Comparison of ENCODE assay signal across 10 mouse cellular contexts in the genomic region with DNA sequence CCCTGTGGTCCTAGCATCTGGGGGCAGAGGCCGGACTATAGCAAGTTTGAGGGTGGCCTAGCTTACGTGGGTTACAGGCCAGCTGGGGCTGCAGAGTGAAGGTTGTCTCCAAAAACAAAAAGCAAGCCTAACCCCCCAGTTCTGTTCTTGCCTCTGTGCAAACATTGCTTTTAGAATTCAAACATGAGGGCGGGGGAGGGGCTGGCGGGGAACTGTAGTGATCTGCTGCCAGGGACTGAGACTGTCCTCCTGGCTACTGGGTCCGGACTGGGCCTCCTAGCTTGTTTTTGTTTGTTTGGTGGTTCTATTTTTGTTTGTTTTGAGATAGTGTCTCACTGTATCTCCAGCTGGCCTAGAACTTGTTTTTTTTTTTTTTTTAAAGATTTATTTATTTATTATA. TPM values are rescaled to one million over a fixed set of nuclear protein-coding genes. Genes with fewer than 3 reads are reported as not detected.
DNase-seq lines count a peak whose midpoint lies in the region; ATAC-seq and TF ChIP-seq lines count a peak whose summit lies in the region.
"Had no signal": no experiment of that assay in that cellular context is flagged by ENCODE, and none has a peak within 500 bp of the region (broad histone marks: within the 10 kb centered on the region; RNA-seq: fewer than 3 reads in every experiment).

No protein-coding gene starts in this region.

- peaks cover 20% of the 10 kb centered on the region for H3K4me1 ChIP-seq in forebrain, embryonic 13.5 days
- peaks cover 8% of the 10 kb centered on the region; the same call in 1 of the 2 replicates for H3K4me1 ChIP-seq in forebrain, embryonic 11.5 days (replicated peaks; ENCODE audit: control insufficient read depth, insufficient read depth, low read length)
- H3K4me1 ChIP-seq in intestine, postnatal 0 days (replicated peaks; ENCODE audit: control insufficient read depth, insufficient read depth, low read length): no peaks in the 10 kb centered on the region
- H3K4me1 ChIP-seq in intestine, embryonic 15.5 days (replicated peaks): peaks cover 11% of the 10 kb centered on the region

- no peak overlapping the region for H3K9ac ChIP-seq in forebrain, embryonic 13.5 days
- H3K9ac ChIP-seq in forebrain, embryonic 11.5 days (ENCODE audit: low read length): no peak overlapping the region
- no peak overlapping the region for H3K9ac ChIP-seq in intestine, postnatal 0 days (ENCODE audit: low read depth, low read length)
- no peak overlapping the region for H3K9ac ChIP-seq in intestine, embryonic 15.5 days

- no peaks in the 10 kb centered on the region for H3K9me3 ChIP-seq in forebrain, embryonic 13.5 days (replicated peaks)
- H3K9me3 ChIP-seq in forebrain, embryonic 11.5 days (ENCODE audit: control insufficient read depth, low read length): no peaks in the 10 kb centered on the region
- no peaks in the 10 kb centered on the region for H3K9me3 ChIP-seq in intestine, postnatal 0 days (ENCODE audit: control insufficient read depth)
- no peaks in the 10 kb centered on the region for H3K9me3 ChIP-seq in intestine, embryonic 15.5 days

- DNase-seq in forebrain, embryonic 11.5 days (ENCODE audit: low spot score): no peak
- DNase-seq in right cerebral cortex, postnatal 4 days: peak; percentile 38
- no peak for DNase-seq in right cerebral cortex, postnatal 14 days
- no peak for DNase-seq in kidney, adult 8-10 months

- no peak overlapping the region for H3K4me2 ChIP-seq in forebrain, embryonic 13.5 days
- no peak overlapping the region for H3K4me2 ChIP-seq in forebrain, embryonic 11.5 days (ENCODE audit: low read depth, low read length, severe bottlenecking)
- no peak overlapping the region for H3K4me2 ChIP-seq in intestine, postnatal 0 days (replicated peaks; ENCODE audit: low read depth)
- H3K4me2 ChIP-seq in intestine, embryonic 15.5 days (replicated peaks): no peak overlapping the region

- ATAC-seq in forebrain, embryonic 13.5 days: no peak
- no peak for ATAC-seq in forebrain, embryonic 11.5 days (replicated peaks; ENCODE audit: low FRiP score)
- ATAC-seq in intestine, postnatal 0 days: no peak
- no peak for ATAC-seq in intestine, embryonic 15.5 days
- no peak for ATAC-seq in inflammation-experienced regulatory T-cells, adult 6 months

- 86% methylated on average over 5 of the region's 5 CpGs for WGBS in forebrain, embryonic 13.5 days
- 89% methylated on average over 5 of the region's 5 CpGs for WGBS in forebrain, embryonic 11.5 days
- WGBS in intestine, postnatal 0 days: 75% methylated on average over 5 of the region's 5 CpGs
- WGBS in intestine, embryonic 15.5 days: 74% methylated on average over 5 of the region's 5 CpGs

- H3K36me3 ChIP-seq in forebrain, embryonic 13.5 days (ENCODE audit: poor library complexity, severe bottlenecking): peaks cover 99% of the 10 kb centered on the region
- peaks cover 66% of the 10 kb centered on the region for H3K36me3 ChIP-seq in forebrain, embryonic 11.5 days (ENCODE audit: control insufficient read depth, insufficient read depth, low read length)
- H3K36me3 ChIP-seq in intestine, postnatal 0 days (ENCODE audit: control insufficient read depth, insufficient read depth): peaks cover 87% of the 10 kb centered on the region
- H3K36me3 ChIP-seq in intestine, embryonic 15.5 days: peaks cover 75% of the 10 kb centered on the region

- no peak overlapping the region for H3K4me3 ChIP-seq in forebrain, embryonic 13.5 days
- H3K4me3 ChIP-seq in forebrain, embryonic 11.5 days (ENCODE audit: low read depth, low read length): no peak overlapping the region
- no peak overlapping the region for H3K4me3 ChIP-seq in intestine, postnatal 0 days (ENCODE audit: low read depth, low read length)
- H3K4me3 ChIP-seq in intestine, embryonic 15.5 days (replicated peaks): no peak overlapping the region

- H3K27ac ChIP-seq in forebrain, embryonic 13.5 days: peak overlapping the region; percentile 64; the same call in 1 of the 2 replicates
- H3K27ac ChIP-seq in forebrain, embryonic 11.5 days (ENCODE audit: low read depth, low read length): no peak overlapping the region
- 0 out of 2 replicates have a peak overlapping the region, but pooled peaks have one; percentile 21 for H3K27ac ChIP-seq in intestine, postnatal 0 days (ENCODE audit: low read depth, low read length)
- no peak overlapping the region for H3K27ac ChIP-seq in intestine, embryonic 15.5 days

- TF ChIP-seq CTCF in intestine, postnatal 0 days (IDR thresholded peaks at IDR 0.05; ENCODE audit: low read depth): no peak

- no peaks in the 10 kb centered on the region for H3K27me3 ChIP-seq in forebrain, embryonic 13.5 days
- H3K27me3 ChIP-seq in forebrain, embryonic 11.5 days (ENCODE audit: control insufficient read depth, insufficient read depth, low read length): no peaks in the 10 kb centered on the region
- no peaks in the 10 kb centered on the region for H3K27me3 ChIP-seq in intestine, postnatal 0 days (replicated peaks; ENCODE audit: control insufficient read depth, insufficient read depth, low read length)
- H3K27me3 ChIP-seq in intestine, embryonic 15.5 days (replicated peaks): no peaks in the 10 kb centered on the region

RNA-seq across cellular contexts. Expression of gene Rcc2, which starts 14.2 kb away (rescaled TPM):
- polyA plus RNA-seq in forebrain, embryonic 13.5 days (2015; fragmentation: Nextera tagmentation; extraction: Ambion mirVana): 34.0 and 35.5 TPM in 2 replicates
- polyA plus RNA-seq in forebrain, embryonic 11.5 days (2014; fragmentation: Nextera tagmentation; extraction: Ambion mirVana): 91.6 and 100 TPM in 2 replicates
- 14.6 and 15.6 TPM in 2 replicates for polyA plus RNA-seq in intestine, postnatal 0 days (2015; fragmentation: Nextera tagmentation; extraction: Ambion mirVana)
- 37.8 and 43.8 TPM in 2 replicates for polyA plus RNA-seq in intestine, embryonic 15.5 days (2015; fragmentation: Nextera tagmentation; extraction: Ambion mirVana)
- 10 to 100 TPM; 13.8 to 21.6 (median 21.0) TPM for polyA plus RNA-seq in inflammation-experienced regulatory T-cells, adult 6 months (2017; shearing (Covaris generic))

RNA-seq across cellular contexts. Expression of gene Padi6, which starts 27.9 kb away (rescaled TPM):
- not detected in 2 replicates for polyA plus RNA-seq in forebrain, embryonic 13.5 days (2015; fragmentation: Nextera tagmentation; extraction: Ambion mirVana)
- 0.08 TPM in 1 of 2 replicates, not detected in the other for polyA plus RNA-seq in forebrain, embryonic 11.5 days (2014; fragmentation: Nextera tagmentation; extraction: Ambion mirVana)
- not detected in 2 replicates for polyA plus RNA-seq in intestine, postnatal 0 days (2015; fragmentation: Nextera tagmentation; extraction: Ambion mirVana)
- 0.11 and 0.15 TPM in 2 replicates for polyA plus RNA-seq in intestine, embryonic 15.5 days (2015; fragmentation: Nextera tagmentation; extraction: Ambion mirVana)
- not detected for polyA plus RNA-seq in inflammation-experienced regulatory T-cells, adult 6 months (2017; shearing (Covaris generic))
- polyA plus RNA-seq: embryonic facial prominence, embryonic 14.5 days; lung, adult 2 months had no signal

RNA-seq across cellular contexts. Expression of gene Arhgef10l, which starts 48.8 kb away (rescaled TPM):
- 20.2 and 22.0 TPM in 2 replicates for polyA plus RNA-seq in forebrain, embryonic 13.5 days (2015; fragmentation: Nextera tagmentation; extraction: Ambion mirVana)
- polyA plus RNA-seq in forebrain, embryonic 11.5 days (2014; fragmentation: Nextera tagmentation; extraction: Ambion mirVana): 23.3 and 23.6 TPM in 2 replicates
- polyA plus RNA-seq in intestine, postnatal 0 days (2015; fragmentation: Nextera tagmentation; extraction: Ambion mirVana): 3.9 and 5.4 TPM in 2 replicates
- 15.3 and 16.2 TPM in 2 replicates for polyA plus RNA-seq in intestine, embryonic 15.5 days (2015; fragmentation: Nextera tagmentation; extraction: Ambion mirVana)
- polyA plus RNA-seq in inflammation-experienced regulatory T-cells, adult 6 months (2017; shearing (Covaris generic)): under 1 TPM in 1 of 3 experiments, not detected in 2; 0.12 TPM

RNA-seq across cellular contexts. Expression of gene Padi4, which starts 59.5 kb away (rescaled TPM):
- polyA plus RNA-seq in forebrain, embryonic 13.5 days (2015; fragmentation: Nextera tagmentation; extraction: Ambion mirVana): 0.26 and 0.30 TPM in 2 replicates
- 1.8 and 2.0 TPM in 2 replicates for polyA plus RNA-seq in forebrain, embryonic 11.5 days (2014; fragmentation: Nextera tagmentation; extraction: Ambion mirVana)
- 5.4 and 5.5 TPM in 2 replicates for polyA plus RNA-seq in intestine, postnatal 0 days (2015; fragmentation: Nextera tagmentation; extraction: Ambion mirVana)
- polyA plus RNA-seq in intestine, embryonic 15.5 days (2015; fragmentation: Nextera tagmentation; extraction: Ambion mirVana): 2.3 and 2.7 TPM in 2 replicates
- 1 to 10 TPM in 1 of 3 experiments, under 1 TPM in 2; 0.82 to 3.4 (median 0.96) TPM for polyA plus RNA-seq in inflammation-experienced regulatory T-cells, adult 6 months (2017; shearing (Covaris generic))

Comparison
In these comparisons a context has a peak if more than half of its experiments do, and no peak if none do; other contexts are left out.
1. H3K27ac ChIP-seq: peak in forebrain, embryonic 13.5 days (single experiment) and intestine, postnatal 0 days (single experiment); none in forebrain, embryonic 11.5 days (single experiment) and intestine, embryonic 15.5 days (single experiment).